Mouse (Mus musculus) C2C12 (cell line): ENCODE results near the gene Etfb.

ENCODE experiments used
- CTCF ChIP-seq: IDR thresholded peaks from one replicate; pipeline ENCODE4 v1.5.1; 2011; ENCODE audit not compliant: control insufficient read depth, insufficient read depth, insufficient read length
- FOSL1 ChIP-seq: IDR thresholded peaks from one replicate; pipeline ENCODE4 v1.8.0; 2011; ENCODE audit warnings: mild to moderate bottlenecking, low read length; ENCODE audit not compliant: poor library complexity, insufficient read depth, severe bottlenecking
- MAX ChIP-seq: IDR thresholded peaks from one replicate; pipeline ENCODE4 v1.6.1; 2011; ENCODE audit warnings: mild to moderate bottlenecking, control low read depth
- MYOD1 ChIP-seq: IDR thresholded peaks from one replicate; pipeline ENCODE4 v1.6.1; 2011; ENCODE audit warnings: low read depth; ENCODE audit not compliant: control insufficient read depth, insufficient read length
- MYOG ChIP-seq: IDR thresholded peaks from one replicate; pipeline ENCODE4 v1.6.1; 2011; ENCODE audit not compliant: control insufficient read depth, insufficient read length; ENCODE audit errors: extremely low read depth
- USF1 ChIP-seq: IDR thresholded peaks from one replicate; pipeline ENCODE4 v1.6.1; 2011; ENCODE audit warnings: low read depth, mild to moderate bottlenecking, control low read depth, moderate library complexity

- TF ChIP-seq CTCF (no peak), MYOG (no peak), FOSL1 (no peak), USF1 (no peak), MAX (no peak), MYOD1 (no peak)
These were observed 3.4 kb upstream of the Etfb start, which contains the start of gene Cldnd2 for GRCm38 (mm10) chr7:43440482-43440881.
